Mouse (Mus musculus): ENCODE measurements around the gene Syt1.

Gene Syt1

GRCm38 (mm10) chr10:108885769-108886168 is 125.0 kb downstream of the Syt1 start:
- DNase-seq (ENCODE audit: low spot score), result no peak

- no peak for DNase-seq (ENCODE audit: low spot score)
Measured at GRCm38 (mm10) chr10:108884520-108884919, 126.3 kb downstream of the Syt1 start.

GRCm38 (mm10) chr10:108880372-108880771 is 130.4 kb downstream of the Syt1 start:
- DNase-seq (ENCODE audit: low spot score), result no peak

GRCm38 (mm10) chr10:108875730-108876129 is 135.1 kb downstream of the Syt1 start:
- no peak for DNase-seq (ENCODE audit: low spot score)

- DNase-seq (ENCODE audit: low spot score), result no peak
Measured at GRCm38 (mm10) chr10:108874687-108875086, 136.1 kb downstream of the Syt1 start.

- no peak for DNase-seq (ENCODE audit: low spot score)
Measured at GRCm38 (mm10) chr10:108872359-108872758, 138.4 kb downstream of the Syt1 start.

GRCm38 (mm10) chr10:108870586-108870985 is 140.2 kb downstream of the Syt1 start:
- no peak for DNase-seq (ENCODE audit: low spot score)

GRCm38 (mm10) chr10:108868136-108868535 is 142.6 kb downstream of the Syt1 start:
- DNase-seq (ENCODE audit: low spot score), result no peak

- no peak for DNase-seq (ENCODE audit: low spot score)
Measured at GRCm38 (mm10) chr10:108867202-108867601, 143.6 kb downstream of the Syt1 start.

- DNase-seq (ENCODE audit: low spot score), result no peak
Measured at GRCm38 (mm10) chr10:108865586-108865985, 145.2 kb downstream of the Syt1 start.

GRCm38 (mm10) chr10:108855986-108856385 is 154.8 kb downstream of the Syt1 start:
- no peak for DNase-seq (ENCODE audit: low spot score)

GRCm38 (mm10) chr10:108852757-108853156 is 158.0 kb downstream of the Syt1 start:
- DNase-seq (ENCODE audit: low spot score), result no peak

GRCm38 (mm10) chr10:108837434-108837833 is 173.3 kb downstream of the Syt1 start:
- no peak for DNase-seq (ENCODE audit: low spot score)

GRCm38 (mm10) chr10:108832248-108832647 is 178.5 kb downstream of the Syt1 start:
- DNase-seq (ENCODE audit: low spot score), result no peak

GRCm38 (mm10) chr10:108831801-108832200 is 179.0 kb downstream of the Syt1 start:
- DNase-seq (ENCODE audit: low spot score), result no peak

GRCm38 (mm10) chr10:108822273-108822672 is 188.5 kb downstream of the Syt1 start:
- no peak for DNase-seq (ENCODE audit: low spot score)

GRCm38 (mm10) chr10:108815339-108815738 is 195.4 kb downstream of the Syt1 start:
- no peak for DNase-seq (ENCODE audit: low spot score)

- DNase-seq (ENCODE audit: low spot score), result no peak
Measured at GRCm38 (mm10) chr10:108804380-108804779, 206.4 kb downstream of the Syt1 start.

GRCm38 (mm10) chr10:108800776-108801175 is 210.0 kb downstream of the Syt1 start:
- DNase-seq (ENCODE audit: low spot score), result no peak

- DNase-seq (ENCODE audit: low spot score), result no peak
Measured at GRCm38 (mm10) chr10:108798826-108799225, 212.0 kb downstream of the Syt1 start.

GRCm38 (mm10) chr10:108782817-108783216 is 228.0 kb downstream of the Syt1 start:
- no peak for DNase-seq (ENCODE audit: low spot score)

- no peak for DNase-seq (ENCODE audit: low spot score)
Measured at GRCm38 (mm10) chr10:108780614-108781013, 230.2 kb downstream of the Syt1 start.

GRCm38 (mm10) chr10:108776735-108777134 is 234.0 kb downstream of the Syt1 start:
- no peak for DNase-seq (ENCODE audit: low spot score)

GRCm38 (mm10) chr10:108771081-108771480 is 239.7 kb downstream of the Syt1 start:
- no peak for DNase-seq (ENCODE audit: low spot score)

- no peak for DNase-seq (ENCODE audit: low spot score)
Measured at GRCm38 (mm10) chr10:108765564-108765963, 245.2 kb downstream of the Syt1 start.

All from T-cell, adult 2 months (primary cell).